Mouse (Mus musculus): ENCODE measurements around the gene Fbxo3.
"Not testable (repeated sequence)": the region's sequence is repeated elsewhere in the genome, so short reads cannot be mapped to it uniquely, and the experiment has no call there.

The Fbxo3 gene

GRCm38 (mm10) chr2:104096256-104096655 is 68.7 kb downstream of the Fbxo3 start:
- no peak for DNase-seq (ENCODE audit: low spot score in 2 of 2)

- DNase-seq (ENCODE audit: low spot score in 2 of 2), result not testable (repeated sequence)
Observed at GRCm38 (mm10) chr2:104096796-104097195, 69.3 kb downstream of the Fbxo3 start.

- not testable (repeated sequence) for DNase-seq (ENCODE audit: low spot score in 2 of 2)
Observed at GRCm38 (mm10) chr2:104097396-104097795, 69.9 kb downstream of the Fbxo3 start.

GRCm38 (mm10) chr2:104098529-104099230 is 71.2 kb downstream of the Fbxo3 start:
- DNase-seq (ENCODE audit: low spot score in 2 of 2), result no peak

GRCm38 (mm10) chr2:104099231-104099585 is 71.7 kb downstream of the Fbxo3 start:
- DNase-seq (ENCODE audit: low spot score in 2 of 2), result no peak

- DNase-seq (ENCODE audit: low spot score in 2 of 2), result no peak
Observed at GRCm38 (mm10) chr2:104099946-104100345, 72.4 kb downstream of the Fbxo3 start.

GRCm38 (mm10) chr2:104104800-104105199 is 77.3 kb downstream of the Fbxo3 start:
- no peak for DNase-seq (ENCODE audit: low spot score in 2 of 2)

GRCm38 (mm10) chr2:104109021-104109420 is 81.5 kb downstream of the Fbxo3 start:
- not testable (repeated sequence) for DNase-seq (ENCODE audit: low spot score in 2 of 2)

- no peak for DNase-seq (ENCODE audit: low spot score in 2 of 2)
Observed at GRCm38 (mm10) chr2:104109528-104109927, 82.0 kb downstream of the Fbxo3 start.

- DNase-seq (ENCODE audit: low spot score in 2 of 2), result no peak
Observed at GRCm38 (mm10) chr2:104110031-104110430, 82.5 kb downstream of the Fbxo3 start.

GRCm38 (mm10) chr2:104111170-104111797 is 83.8 kb downstream of the Fbxo3 start:
- not testable (repeated sequence) for DNase-seq (ENCODE audit: low spot score in 2 of 2)
